Mouse (Mus musculus) cerebellum, adult 11-12 months (tissue): ENCODE measurements at regions not wholly inside any gene's neighbourhood (a gene's known extent, or its start where the extent isn't known, plus 50 kb on each side); places are given as distances from the start of the nearest gene placed in this dataset.

Experiments
- DNase-seq: peaks from one replicate; pipeline ENCODE4 v3.0.0; 2022

DNA sequence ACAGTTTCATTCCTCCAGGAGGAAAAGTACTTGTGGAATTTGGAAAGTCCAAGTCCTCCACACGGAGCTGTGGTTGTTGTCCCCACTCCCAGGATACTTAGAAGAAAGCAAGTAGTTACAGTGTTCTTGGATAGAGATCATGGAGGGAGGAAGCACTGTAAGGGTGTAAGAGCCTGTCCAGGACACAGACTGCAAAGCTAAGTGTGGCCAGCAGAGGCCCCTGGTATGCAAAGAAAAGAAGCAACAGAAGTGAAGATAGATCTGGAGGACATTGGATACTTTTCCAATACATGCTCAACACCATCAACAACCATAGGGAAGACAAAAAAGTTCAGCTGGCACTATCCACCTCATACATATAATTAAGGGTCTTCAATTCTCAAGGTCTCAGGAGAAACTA lies 197.4 kb downstream of the Meis1 start:
- DNase-seq, result peak; percentile 36

DNA sequence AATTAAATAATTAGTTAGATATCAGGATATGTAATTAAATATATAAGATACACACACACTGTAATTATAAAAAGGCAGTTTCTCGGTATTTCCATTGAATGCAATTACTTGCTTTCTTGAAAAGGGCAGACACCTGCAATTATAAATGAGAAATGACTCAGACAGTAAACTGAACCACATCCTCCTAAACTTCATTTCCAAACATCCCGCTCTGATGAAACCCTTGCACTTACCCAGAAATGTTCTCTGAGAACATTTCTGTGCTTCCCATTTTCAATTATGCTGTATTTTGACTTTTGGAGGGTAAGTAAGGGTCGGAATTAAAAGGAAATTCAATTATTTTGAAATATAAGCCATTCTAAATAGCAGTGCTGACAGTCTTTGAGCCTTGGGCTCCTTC lies 204.7 kb downstream of the Meis1 start:
- DNase-seq, result no peak

DNA sequence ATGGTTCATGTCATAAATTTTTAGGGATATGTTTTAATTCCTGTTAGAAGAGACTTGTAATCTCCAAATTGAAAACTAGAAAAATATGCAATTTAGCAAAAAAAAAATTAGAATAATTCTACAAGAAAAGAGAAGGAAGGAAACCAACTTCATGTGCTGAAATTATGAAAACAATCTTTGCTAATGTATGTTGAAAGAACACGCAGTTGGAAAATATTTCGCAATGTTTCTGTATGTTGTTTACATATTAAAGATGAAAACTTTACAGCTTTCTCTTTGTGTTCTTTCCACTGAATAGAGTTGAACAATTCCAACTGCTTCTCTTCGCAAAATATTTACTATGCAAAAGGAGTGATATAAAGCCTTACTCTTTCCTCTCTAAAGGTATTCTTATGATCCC lies 251.3 kb downstream of the Meis1 start:
- no peak for DNase-seq

DNA sequence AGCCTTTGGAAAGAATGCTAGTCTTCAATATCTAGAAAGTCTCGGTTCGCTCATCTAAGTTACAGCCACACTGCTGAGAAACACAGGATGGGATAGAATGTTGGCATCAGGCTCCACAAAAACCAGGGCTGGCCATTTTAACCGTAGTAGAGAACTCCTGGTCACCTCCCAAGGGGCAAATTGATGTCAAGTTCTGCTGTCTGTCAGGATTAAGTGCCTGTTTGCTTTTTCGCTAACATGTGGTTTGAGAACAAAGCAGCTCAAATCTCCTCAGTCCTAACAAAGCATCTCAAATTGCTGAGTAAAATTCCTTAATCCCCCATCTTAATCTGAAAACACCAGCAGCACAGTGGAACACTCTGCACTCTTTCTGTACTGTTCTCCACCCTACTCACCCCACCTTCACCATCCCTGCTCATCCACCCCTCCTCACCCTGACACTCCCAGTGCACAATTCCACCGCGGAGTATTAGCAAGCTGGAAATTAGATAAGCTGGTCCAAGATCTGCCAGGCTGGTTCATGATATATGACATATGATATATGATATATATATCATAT lies 252.2 kb downstream of the Meis1 start:
- DNase-seq, result no peak

DNA sequence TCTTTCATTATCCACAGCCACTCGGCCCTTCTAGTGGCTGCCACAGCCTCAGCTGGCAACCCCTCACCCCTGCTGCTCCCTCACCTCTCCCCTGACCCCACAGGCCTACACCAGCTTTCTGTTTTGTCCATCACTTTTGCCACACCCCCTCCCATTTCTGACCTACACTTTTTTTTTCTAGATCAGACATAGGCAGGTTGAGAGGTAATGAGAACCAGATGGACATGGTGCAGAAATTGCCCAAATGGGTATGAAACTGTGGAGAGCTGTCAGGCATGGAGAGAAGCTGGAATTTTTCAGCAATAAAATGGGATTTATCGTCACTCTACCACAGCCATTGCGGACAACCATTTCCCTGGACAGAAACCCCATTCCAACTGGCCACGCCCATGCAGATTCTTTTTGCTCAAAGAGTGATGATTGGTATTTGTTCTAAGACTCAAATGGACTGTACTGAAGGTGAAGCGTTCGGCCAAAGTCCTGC lies 260.2 kb downstream of the Meis1 start:
- DNase-seq, result no peak

DNA sequence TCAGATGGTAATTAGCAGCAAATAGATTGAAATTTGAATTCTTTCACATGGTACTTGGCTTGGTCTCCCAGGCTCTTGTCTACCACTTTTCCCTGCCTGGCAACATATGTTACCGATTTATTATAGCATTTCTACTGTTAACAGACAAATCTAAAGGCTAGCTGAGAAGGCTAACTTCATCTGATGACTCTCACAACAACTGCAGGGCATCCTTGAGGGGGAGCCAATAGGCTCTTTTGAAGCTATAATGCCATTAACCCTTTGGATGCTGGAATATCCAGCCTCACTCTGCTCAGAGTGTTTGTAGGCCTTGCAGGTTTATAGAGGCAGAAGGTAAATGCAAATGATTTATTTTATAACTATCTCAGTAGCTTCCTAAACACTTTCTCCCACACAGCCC lies 262.2 kb downstream of the Meis1 start:
- DNase-seq, result no peak

DNA sequence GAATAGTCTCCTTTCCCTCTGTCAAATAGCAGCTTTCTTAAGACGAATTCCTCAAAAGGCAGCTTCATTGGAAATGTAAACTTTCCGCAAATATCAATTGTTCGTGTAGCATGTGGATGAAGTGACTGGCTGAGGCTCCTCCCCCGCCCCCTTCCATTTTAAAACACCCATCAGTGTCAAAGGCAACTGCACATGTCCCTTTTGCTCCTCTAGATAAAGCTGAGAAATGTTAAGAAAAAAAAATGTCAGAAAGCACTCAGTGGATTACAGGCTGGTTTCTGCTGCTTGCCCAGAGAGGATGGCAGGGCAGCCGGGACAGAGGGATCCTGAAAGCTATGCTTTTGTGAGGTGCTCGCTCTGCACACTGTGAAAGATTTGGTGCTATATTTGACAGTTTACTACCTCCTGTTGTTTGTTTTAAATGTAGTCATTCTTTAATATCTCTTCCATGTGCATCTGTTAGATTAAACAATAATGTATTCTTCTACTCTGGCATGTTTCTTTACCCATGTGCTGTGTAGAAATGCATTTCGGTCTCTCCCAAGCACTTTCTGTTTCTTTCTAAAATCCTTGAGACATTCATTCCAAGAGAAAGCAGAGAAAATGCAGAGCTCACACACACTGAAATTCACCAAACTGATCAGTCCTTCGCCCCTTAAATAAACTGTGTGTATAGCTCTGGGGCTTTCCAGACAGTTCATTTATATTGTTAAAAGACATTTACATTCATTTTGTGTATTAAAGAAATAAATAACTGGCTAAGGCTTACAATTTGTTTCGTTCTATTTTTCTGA lies 263.9 kb downstream of the Meis1 start:
- DNase-seq, result no peak

DNA sequence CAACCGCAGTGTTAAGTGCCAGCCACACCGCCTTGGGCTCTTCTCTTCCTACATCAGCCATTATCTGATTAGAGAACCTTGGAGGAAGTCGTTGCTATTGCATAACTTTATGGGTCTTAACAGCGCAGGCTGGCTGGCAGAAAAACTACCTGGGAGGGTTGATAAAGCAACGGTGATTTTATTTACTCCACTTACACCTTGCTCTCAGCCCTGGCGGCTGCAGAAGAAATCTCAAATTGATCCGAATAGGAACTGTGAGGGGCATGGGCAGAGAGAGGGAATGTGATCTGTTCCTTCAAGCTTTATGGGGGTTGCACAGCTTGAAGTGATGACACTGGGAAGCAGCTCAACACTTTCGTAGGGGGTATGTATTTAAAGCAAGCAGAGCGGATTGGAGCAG lies 264.9 kb downstream of the Meis1 start:
- DNase-seq, result no peak

DNA sequence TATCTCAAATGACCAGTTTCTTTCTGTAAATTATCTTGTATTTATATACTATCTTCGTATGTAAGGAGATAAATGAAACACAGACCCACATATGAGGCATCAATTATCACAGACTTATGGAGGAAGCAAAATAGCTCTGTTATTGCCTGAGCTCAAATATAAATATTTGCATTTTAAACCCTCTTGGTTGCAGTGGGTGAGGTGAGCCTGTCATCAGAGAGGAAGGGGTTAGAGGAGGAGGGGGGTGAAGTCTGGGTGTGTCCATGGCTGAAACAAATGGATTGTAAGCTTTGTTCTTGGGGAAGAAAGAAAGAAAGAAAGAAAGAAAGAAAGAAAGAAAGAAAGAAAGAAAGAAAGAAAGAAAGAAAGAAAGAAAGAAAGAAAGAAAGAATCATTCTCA lies 265.5 kb downstream of the Meis1 start:
- DNase-seq, result no peak

DNA sequence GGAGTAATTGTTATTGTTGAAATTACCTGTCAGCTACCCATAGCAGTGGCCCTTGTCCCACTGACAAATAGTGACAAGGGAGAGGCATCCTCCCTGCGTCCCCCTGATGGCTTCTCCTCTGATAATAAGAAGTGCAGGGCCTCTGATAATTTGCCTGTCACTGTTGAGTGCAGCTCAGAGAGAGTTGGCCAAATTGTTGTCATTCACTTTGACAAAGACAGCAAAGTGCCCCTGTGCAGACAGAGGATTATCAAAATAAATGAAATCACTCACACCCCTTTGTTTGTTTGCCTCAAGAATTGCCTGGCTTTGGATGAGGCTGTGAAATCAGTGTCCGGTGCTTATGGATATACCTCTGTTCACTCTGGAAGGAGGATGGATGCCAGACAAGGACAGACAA lies 266.3 kb downstream of the Meis1 start:
- no peak for DNase-seq

DNA sequence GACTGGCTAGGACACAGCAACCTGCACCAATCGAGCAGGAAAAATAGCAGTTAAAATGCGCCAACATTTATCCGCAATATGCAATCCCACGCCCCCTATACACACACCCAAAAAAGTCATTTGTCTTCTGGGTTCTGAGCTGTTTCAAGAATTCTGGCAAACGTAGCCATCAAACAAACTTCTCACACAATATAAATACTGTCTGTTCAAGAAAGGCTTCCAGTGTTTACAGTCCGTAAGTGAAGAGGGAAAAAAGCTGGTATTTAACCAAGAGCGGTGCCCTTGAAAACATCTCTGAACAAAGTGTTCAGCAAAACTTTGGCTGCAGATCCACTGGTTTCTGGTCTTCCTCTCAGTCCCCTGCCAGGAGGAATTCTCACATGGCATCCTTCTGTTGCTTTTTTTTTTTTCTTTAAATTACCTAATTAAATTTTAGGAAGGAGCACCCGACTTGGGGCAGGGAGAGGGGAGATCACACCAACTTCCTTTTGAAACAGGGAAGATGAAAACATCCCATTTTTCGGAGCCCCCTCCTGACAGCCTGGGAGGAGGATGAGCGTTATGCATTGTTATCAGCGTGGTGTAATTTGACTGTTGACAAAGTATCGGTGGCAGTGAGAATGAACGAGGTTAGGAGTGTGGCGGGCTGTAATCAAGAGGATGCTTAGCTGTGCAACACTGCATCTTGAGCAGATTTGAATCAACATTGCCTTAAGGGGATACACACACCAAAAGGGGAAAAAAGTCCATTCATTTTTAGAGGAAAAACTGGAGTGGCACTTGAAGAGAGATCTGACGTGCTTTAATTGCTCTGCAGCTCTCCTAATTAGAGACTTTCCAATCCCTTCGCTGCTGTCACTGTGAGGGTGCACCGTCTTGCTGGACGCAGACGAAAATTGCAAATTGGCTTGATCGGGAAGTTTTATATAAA lies 267.6 kb downstream of the Meis1 start:
- DNase-seq, result peak; percentile 63

DNA sequence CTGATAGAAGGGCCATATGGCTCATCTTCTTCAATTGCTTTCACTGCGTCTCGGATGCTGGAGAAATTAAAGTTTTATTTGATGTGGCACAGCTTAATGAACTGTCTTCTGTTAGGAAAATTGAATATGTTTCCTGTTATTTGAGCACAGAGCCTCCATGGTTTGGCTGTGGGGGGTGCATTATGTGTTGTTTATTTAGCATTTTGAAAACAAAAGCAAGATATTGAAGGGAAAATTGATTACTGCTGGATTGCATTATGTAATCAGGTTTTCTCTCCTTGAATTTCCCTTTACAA lies 268.8 kb downstream of the Meis1 start:
- no peak for DNase-seq

DNA sequence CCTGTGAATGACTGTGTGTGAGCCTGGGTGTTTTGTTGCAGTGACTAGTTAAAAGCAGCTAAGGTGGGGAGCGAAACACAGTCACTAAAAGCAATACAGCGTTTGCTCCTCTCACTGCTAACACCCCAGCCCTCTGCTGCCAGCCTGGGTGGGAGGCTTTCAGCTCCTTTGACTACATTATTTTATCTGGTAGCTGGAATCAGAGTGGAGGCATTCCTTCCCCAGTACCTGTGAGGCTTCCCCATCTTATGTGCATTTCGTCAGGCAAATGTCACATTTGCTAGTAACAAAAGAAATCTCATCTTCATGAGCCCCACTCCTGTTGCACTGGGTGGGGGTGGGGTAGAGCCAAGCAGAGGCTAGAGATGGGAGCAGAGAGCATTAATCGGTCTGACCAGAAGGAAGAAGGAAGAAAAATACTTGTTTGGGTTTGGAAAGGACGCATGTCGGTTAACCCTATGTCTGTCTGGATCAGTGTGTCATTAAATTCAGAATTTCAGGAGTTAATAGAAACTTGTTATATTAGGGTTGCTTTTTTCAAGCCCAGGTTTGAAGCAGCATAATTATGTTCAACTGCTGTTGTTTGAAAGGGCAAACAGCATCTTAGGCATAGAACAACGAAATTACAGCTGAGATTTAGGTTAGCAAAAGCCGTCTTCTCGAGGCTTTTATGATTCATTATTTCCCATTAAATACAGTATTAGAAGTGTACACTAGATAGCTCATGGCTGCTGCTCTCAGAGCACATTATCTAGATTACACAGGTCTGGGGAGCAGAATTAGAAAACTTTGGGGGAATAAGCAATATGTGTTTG lies 269.3 kb downstream of the Meis1 start:
- no peak for DNase-seq

DNA sequence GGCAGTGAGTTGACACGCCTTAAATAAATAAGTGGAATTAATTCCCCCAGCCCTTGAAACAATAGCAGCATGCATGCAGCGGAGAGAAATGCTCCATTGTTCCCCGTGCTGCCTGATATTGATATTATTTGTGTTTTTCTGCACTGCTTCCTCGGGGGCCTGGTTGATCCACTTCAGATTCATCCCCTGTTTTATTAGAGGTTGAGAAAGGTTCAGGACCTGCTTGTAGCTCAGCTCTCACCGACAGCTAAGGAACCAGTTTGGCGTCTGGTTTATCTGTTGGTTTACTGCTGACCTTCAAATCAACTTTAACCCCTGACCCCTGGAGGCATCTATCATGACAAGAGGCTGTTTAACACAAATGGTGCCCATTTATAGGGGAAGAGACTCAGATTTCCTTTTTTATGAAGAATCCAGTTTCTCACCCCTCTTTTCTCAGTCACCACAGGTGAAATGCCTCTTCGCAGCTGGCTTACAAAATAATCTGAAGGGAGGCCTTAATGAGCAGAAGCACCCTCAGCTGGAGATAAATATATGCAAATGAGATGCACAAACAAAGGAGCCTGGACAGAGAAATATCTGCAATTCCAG lies 270.8 kb downstream of the Meis1 start:
- DNase-seq, result no peak

DNA sequence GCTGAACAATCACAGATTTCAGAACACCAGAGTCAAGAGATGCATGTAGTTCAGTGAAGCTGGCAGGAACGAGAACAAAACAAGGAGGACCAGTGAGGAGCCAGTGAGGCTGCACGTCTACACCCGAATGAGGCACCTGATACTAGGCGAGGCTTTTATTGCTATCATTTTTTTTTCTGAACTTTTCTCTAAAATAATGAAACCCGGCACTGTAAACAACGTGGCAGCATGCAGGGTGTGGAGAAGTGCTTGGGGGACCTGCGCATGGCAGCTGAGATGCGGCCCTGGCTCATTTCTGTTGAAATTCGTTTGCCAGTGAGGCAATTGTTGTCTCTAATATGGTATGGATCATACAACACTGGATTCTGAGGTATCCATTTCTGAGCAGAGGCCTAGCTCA lies 271.4 kb downstream of the Meis1 start:
- no peak for DNase-seq

DNA sequence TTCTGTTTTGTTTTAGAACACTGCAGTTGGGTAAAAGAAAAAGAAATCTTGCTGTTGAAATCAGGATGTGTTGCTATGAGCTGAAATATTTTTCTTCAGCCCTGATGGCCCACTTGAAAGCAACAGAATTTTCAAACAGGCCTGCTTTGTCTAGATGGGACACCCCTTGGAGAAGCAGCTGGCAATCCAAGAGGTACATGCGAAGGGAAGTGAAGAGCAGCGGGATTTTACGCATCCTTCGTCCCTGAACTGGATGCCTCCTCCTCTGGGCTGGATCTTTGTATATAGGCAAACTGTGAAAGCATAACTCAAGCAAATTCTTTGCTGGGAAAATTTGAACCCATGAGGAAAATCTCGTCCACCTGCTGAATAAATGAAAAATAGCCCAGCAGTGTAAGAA lies 272.3 kb downstream of the Meis1 start:
- DNase-seq, result no peak

DNA sequence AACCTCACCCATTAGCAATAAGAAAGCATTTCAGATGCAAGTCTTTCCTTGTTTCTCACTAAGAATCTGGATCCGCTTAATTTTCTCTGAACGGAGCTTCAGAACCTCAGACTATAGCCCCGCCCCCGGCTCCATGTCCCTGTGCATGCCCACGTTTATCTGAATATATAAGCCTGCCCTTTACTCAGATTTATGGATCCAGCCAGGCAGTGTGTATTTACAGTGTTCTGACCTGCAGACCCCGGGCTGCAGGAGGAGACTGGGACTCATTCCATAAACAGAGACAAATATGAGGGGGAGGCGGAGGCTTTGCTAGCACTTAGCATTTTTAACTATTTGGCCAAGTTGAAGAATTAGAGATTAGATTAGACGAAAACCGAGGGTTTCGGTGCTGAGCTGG lies 272.9 kb downstream of the Meis1 start:
- DNase-seq, result no peak

DNA sequence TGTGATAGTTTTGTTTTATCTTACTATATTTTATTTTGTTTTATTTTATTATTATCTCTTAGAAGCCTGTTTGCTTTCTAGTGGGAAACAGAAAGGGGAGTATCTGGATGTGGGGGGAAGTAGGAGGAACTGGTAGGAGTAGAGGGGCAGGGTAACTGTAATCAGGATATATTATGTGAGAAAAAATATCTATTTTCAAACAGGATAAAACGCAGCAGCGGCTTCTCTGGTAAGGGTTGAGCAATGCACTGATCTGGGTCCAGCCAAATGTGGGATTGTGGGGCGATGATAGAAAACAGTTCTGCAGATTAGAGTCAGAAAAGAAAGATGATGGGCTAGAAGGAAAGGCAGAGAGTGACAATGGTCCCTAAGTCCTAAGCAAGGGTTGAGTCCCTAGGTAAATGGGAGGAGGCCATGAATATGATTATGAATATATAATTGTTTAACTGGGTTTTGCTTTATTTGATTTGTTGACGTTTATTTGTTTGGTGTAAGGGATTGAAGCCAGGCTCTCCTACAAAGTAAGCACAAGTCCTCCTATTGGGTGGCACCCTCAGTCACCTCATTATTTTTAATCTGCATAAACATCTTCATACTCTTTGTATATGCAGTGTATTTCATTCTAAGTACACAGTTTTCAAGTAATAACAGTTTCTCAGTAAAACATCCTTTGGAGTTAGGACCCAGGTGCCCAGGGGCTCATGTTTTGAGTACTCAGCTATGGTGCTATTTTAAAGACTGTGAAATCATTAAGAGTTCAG lies 283.7 kb downstream of the Meis1 start:
- DNase-seq, result no peak

DNA sequence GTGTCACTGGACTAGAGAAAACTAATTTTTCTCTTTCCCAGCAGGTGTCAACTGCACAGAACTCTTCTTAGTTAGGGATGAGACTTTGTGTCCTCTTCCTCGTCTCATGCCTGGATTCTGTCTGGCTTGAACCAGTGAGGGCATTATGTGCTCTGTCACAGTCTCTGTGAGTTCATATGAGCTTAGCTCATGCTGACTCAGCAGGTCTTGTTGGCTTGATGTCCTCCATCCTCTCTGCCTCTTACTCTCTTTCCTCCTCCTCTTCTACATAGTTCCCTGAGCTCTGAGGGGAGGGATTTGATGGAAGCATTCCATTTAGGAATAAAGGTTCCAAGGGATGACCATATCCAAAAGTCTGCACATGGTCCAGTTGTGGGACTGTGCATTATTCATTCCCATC lies 284.7 kb downstream of the Meis1 start:
- no peak for DNase-seq

DNA sequence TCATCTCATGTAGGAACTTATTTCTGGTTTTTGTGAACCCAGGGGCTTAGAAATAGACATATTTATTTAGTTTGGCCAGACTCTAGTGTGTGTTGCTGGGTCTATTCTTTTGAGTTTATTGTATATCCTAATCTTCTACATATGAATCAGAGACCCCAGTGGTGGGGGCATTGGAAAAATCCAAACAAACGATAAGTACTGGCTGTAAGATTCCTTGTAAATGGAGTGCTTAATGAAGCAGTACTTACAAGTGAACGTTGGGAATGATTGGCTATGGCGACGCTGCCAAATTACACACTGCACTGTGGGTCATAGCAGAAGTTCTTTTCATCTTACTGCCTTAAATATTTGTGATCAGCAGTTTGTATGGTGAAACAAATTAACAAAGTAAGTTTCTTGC lies 289.0 kb downstream of the Meis1 start:
- no peak for DNase-seq

DNA sequence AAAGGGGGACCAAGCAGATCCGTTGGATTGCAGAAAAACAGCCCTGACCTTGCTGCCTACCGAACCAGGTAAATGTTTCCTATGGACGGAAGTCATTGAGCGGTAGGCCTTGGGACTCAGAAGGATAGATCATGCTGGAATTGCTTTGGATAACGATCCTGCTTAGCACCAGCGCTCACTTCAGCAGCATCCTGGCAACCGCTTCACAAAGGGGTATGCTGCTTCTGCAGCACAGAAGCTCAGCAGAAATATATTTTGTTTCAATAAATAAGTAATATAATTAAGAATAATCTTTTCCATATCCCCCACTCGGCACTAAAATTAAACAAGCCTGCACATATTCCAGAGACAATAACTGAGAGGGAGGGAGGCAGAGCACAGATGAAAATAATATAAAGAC lies 296.0 kb downstream of the Meis1 start:
- DNase-seq, result no peak

DNA sequence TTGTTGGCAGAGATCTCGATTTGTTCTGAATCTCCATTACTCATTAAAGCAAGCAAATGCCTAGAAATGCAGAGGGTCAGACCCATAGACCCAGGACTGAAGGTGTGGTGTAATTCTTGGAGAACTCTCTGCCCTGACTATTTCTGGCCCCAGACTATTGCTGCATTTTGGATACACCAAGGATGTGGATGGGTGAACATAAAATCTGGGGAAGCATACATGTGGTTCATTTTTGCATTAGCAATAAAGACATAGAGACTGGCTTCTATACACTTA lies 303.0 kb downstream of the Meis1 start:
- DNase-seq, result no peak
